Mouse (Mus musculus) C2C12 (cell line): ENCODE results near the gene Runx2.

Source experiments
- CEBPB ChIP-seq: IDR thresholded peaks from one replicate; pipeline ENCODE4 v1.6.1; 2011; ENCODE audit warnings: low read depth, mild to moderate bottlenecking, control low read depth, moderate library complexity
- CTCF ChIP-seq: IDR thresholded peaks from one replicate; pipeline ENCODE4 v1.5.1; 2011; ENCODE audit not compliant: control insufficient read depth, insufficient read depth, insufficient read length
- FOSL1 ChIP-seq: IDR thresholded peaks from one replicate; pipeline ENCODE4 v1.8.0; 2011; ENCODE audit warnings: mild to moderate bottlenecking, low read length; ENCODE audit not compliant: poor library complexity, insufficient read depth, severe bottlenecking
- MAX ChIP-seq: IDR thresholded peaks from one replicate; pipeline ENCODE4 v1.6.1; 2011; ENCODE audit warnings: mild to moderate bottlenecking, control low read depth
- MYOD1 ChIP-seq: IDR thresholded peaks from one replicate; pipeline ENCODE4 v1.6.1; 2011; ENCODE audit warnings: low read depth; ENCODE audit not compliant: control insufficient read depth, insufficient read length
- MYOG ChIP-seq: IDR thresholded peaks from one replicate; pipeline ENCODE4 v1.6.1; 2011; ENCODE audit not compliant: control insufficient read depth, insufficient read length; ENCODE audit errors: extremely low read depth
- USF1 ChIP-seq: IDR thresholded peaks from one replicate; pipeline ENCODE4 v1.6.1; 2011; ENCODE audit warnings: low read depth, mild to moderate bottlenecking, control low read depth, moderate library complexity

GRCm38 (mm10) chr17:44814508-44815175 is at the start of gene Runx2:
- TF ChIP-seq MYOD1 (no peak), CTCF (no peak), MYOG (no peak), MAX (no peak), USF1 (peak; percentile 57), CEBPB (no peak), FOSL1 (no peak)
